Mouse (Mus musculus): ENCODE measurements around the gene Ankrd54. TPM values are rescaled to one million over a fixed set of nuclear protein-coding genes. Genes with fewer than 3 reads are reported as not detected.
A peak's percentile ranks its signal among the peaks of the same experiment; 100 is the strongest.

Gene Ankrd54
- polyA plus RNA-seq, 1 experiment from 2014 or later = 56.3 TPM

DNA sequence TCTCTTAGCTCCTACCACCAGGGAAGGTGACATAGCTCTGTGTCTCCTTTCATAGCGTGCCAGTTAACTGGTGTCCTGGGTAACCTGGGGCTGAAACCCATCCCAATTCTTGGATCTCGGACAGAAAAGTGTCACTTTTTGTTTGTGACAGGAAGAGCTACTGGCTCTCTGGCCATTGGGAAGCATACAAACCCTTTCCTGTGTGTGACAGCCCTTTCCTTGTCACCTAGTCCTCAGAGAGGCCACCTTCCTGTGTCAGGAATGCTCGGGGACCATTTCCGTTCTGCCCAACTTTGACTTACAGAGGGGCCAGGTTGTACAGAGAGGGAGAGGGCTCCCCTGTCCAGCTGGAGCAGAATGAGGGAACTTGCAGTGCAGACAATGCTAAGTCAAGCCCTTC, 36.8 kb upstream of the Ankrd54 start:
- Histone ChIP-seq H3K27me3 (no peaks in the 10 kb centered on the region), H3K4me1 (peaks cover 38% of the 10 kb centered on the region), H3K9ac (no peak overlapping the region), H3K4me2 (0 out of 2 replicates have a peak overlapping the region, but pooled peaks have one; percentile 10), H3K9me3 (replicated peaks) (no peaks in the 10 kb centered on the region), H3K27ac (peak overlapping the region; percentile 82), H3K36me3 (peaks cover 20% of the 10 kb centered on the region), H3K4me3 (replicated peaks) (no peak overlapping the region)
- 62% methylated on average over 4 of the region's 4 CpGs for WGBS
- 0 out of 2 replicates have a peak, but pooled peaks have one; percentile 28 for ATAC-seq (replicated peaks; ENCODE audit: low FRiP score)

DNA sequence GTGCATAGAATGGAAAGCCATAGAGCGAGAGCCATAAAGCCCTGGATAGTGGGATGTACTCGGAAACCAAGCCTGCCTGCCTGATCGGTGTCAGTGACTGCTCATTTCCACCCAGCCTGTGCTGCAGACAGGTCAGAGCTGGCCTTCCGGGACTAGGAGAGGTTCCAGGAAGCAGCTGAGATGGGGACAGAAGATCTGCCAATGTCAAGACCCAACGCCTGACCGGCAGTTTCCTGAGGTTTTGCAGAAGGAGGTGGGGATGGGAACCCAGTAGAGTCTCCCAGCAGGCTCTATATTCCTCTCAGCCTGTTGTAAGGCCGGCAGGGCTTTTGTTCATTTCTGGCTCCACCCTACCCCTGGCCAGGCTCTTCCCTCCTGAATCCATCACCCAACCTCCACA, 36.2 kb upstream of the Ankrd54 start:
- whole genome bisulfite sequencing = 46% methylated on average over 7 of the region's 7 CpGs
- peak; percentile 20; the same call in 1 of the 2 replicates for ATAC-seq (replicated peaks; ENCODE audit: low FRiP score)
- Histone ChIP-seq H3K27me3 (no peaks in the 10 kb centered on the region), H3K4me2 (no peak overlapping the region), H3K9ac (no peak overlapping the region), H3K4me3 (replicated peaks) (no peak overlapping the region), H3K4me1 (peaks cover 38% of the 10 kb centered on the region), H3K27ac (peak overlapping the region; percentile 82), H3K9me3 (replicated peaks) (no peaks in the 10 kb centered on the region), H3K36me3 (peaks cover 26% of the 10 kb centered on the region)

DNA sequence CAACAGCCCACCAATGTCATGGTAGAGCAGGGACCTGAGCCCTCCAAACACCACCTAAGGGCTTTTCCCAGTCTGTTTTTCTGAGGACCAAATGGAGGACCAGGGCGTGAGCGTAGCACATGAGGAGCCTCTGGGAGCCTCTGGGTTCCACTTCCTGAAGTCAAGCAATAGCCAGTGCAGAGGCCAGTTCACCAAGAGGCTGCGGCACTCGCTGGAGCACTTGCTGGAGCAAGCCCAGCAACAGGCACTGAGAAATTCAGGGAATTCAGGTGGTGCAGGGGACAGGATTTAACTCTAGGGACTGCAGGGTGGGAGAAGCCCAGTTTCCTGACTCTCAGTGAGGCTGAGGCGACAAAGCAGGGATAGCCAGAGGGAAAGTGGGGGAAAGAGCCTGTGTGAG, 35.5 kb upstream of the Ankrd54 start:
- Histone ChIP-seq H3K27ac (peak overlapping the region; percentile 82), H3K36me3 (peaks cover 32% of the 10 kb centered on the region), H3K9me3 (replicated peaks) (no peaks in the 10 kb centered on the region), H3K4me2 (no peak overlapping the region), H3K27me3 (no peaks in the 10 kb centered on the region), H3K4me3 (replicated peaks) (no peak overlapping the region), H3K4me1 (peaks cover 40% of the 10 kb centered on the region), H3K9ac (no peak overlapping the region)
- WGBS = 62% methylated on average over 5 of the region's 5 CpGs
- ATAC-seq (replicated peaks; ENCODE audit: low FRiP score) = no peak

DNA sequence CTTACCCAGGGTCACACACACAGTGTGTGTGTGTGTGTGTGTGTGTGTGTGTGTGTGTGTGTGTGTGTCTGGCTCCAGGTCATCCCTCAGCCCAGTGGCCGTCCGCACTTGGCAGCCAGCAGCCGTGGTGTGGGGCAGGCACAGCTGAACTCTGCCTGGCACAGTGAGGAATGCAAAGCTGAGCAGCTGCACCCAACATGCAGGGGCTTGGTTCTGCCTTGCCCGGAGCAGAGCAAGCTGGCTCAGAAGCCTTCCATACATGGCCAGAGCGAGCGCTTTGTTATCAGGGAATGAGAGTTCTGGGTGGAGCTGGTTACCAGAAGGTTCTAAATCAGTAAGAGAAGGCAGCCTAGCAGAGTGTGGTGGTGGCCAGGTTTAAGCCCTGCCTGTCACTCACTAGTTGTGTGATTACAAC, 34.9 kb upstream of the Ankrd54 start:
- no peak overlapping the region for H3K4me3 ChIP-seq (replicated peaks)
- H3K36me3 ChIP-seq = peaks cover 38% of the 10 kb centered on the region
- H3K4me1 ChIP-seq = peaks cover 40% of the 10 kb centered on the region
- 34% methylated on average over 6 of the region's 6 CpGs for WGBS
- H3K27ac ChIP-seq = peak overlapping the region; percentile 82
- H3K9me3 ChIP-seq (replicated peaks) = no peaks in the 10 kb centered on the region
- peak; percentile 37 for ATAC-seq (replicated peaks; ENCODE audit: low FRiP score)
- no peak overlapping the region; the same call in 1 of the 2 replicates for H3K4me2 ChIP-seq
- H3K27me3 ChIP-seq = no peaks in the 10 kb centered on the region
- H3K9ac ChIP-seq = no peak overlapping the region; the same call in 1 of the 2 replicates

DNA sequence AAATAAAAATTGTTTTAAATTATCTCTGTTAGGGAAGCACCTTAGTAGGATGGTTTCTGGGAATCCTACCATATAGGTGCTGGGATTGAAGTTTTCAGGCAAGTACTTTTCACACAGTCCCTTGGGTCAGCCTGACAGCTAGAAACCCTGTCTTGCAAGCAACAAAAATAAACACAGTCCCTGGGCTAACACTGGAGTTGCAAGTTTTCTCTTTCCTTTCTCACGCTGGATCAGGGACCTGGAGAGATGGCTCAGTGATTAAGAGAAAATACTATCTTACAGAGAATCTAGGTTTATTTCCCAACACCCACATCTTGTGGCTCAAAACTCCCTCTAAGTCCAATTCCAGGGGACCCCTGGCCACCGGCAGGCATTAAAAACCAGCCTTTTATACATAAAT, 34.4 kb upstream of the Ankrd54 start:
- no peaks in the 10 kb centered on the region for H3K9me3 ChIP-seq (replicated peaks)
- peaks cover 40% of the 10 kb centered on the region for H3K4me1 ChIP-seq
- peaks cover 43% of the 10 kb centered on the region for H3K36me3 ChIP-seq
- no peak overlapping the region; the same call in 1 of the 2 replicates for H3K9ac ChIP-seq
- no peak for ATAC-seq (replicated peaks; ENCODE audit: low FRiP score)
- H3K27me3 ChIP-seq = no peaks in the 10 kb centered on the region
- no peak overlapping the region for H3K4me3 ChIP-seq (replicated peaks)
- WGBS = 16% methylated on average over 2 of the region's 2 CpGs
- no peak overlapping the region; the same call in 1 of the 2 replicates for H3K4me2 ChIP-seq
- peak overlapping the region; percentile 82 for H3K27ac ChIP-seq

DNA sequence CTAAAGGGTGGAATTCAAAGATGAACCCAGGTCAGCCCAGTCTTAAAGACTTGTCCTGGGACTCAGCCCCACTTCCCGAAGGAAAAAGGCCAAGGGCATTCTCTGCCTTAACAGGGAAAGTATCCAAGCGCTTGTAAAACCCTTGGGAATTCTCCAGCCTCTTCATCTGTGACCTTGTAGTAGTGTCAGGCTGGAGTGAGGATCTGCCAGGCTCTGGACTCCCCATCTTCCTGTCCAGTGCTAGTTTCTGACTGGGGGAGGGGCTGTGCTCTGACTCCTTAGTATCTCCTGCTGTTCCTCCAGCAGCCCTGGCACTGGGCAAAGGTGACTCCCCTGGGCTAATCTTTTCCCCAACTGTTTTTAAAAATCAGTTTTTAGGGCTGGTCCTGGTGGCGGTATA, 33.9 kb upstream of the Ankrd54 start:
- no peak for ATAC-seq (replicated peaks; ENCODE audit: low FRiP score)
- H3K9me3 ChIP-seq (replicated peaks) = no peaks in the 10 kb centered on the region
- H3K4me1 ChIP-seq = peaks cover 40% of the 10 kb centered on the region
- H3K4me3 ChIP-seq (replicated peaks) = no peak overlapping the region
- no peak overlapping the region; the same call in 1 of the 2 replicates for H3K9ac ChIP-seq
- H3K27me3 ChIP-seq = no peaks in the 10 kb centered on the region
- peak overlapping the region; percentile 82 for H3K27ac ChIP-seq
- H3K4me2 ChIP-seq = no peak overlapping the region
- WGBS = 58% methylated on average over 3 of the region's 3 CpGs
- H3K36me3 ChIP-seq = peaks cover 49% of the 10 kb centered on the region

DNA sequence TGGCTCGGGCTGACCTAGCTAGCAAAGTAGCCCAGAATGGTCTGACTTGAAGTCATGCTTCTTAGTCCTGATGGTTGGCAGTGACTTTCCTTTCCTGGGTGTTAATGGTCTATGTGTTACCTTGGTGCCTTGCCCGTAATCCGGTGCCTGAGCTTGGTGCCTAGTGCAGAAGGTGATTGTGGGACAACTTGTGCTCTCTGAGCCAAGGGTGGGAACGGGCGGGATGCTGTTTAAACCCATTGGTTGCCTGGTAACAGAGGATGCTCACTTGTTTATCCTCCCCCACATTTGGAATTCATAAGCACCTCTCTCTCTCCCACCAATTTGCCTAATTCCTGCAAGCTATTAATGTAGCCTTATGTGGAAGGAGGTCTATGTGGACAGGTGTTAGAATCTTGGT, 32.8 kb upstream of the Ankrd54 start:
- Histone ChIP-seq H3K27ac (no peak overlapping the region), H3K9ac (no peak overlapping the region), H3K4me3 (replicated peaks) (no peak overlapping the region), H3K27me3 (no peaks in the 10 kb centered on the region), H3K9me3 (replicated peaks) (no peaks in the 10 kb centered on the region), H3K4me1 (peaks cover 40% of the 10 kb centered on the region), H3K4me2 (no peak overlapping the region), H3K36me3 (peaks cover 59% of the 10 kb centered on the region)
- 93% methylated on average over 5 of the region's 5 CpGs for WGBS
- no peak for ATAC-seq (replicated peaks; ENCODE audit: low FRiP score)

DNA sequence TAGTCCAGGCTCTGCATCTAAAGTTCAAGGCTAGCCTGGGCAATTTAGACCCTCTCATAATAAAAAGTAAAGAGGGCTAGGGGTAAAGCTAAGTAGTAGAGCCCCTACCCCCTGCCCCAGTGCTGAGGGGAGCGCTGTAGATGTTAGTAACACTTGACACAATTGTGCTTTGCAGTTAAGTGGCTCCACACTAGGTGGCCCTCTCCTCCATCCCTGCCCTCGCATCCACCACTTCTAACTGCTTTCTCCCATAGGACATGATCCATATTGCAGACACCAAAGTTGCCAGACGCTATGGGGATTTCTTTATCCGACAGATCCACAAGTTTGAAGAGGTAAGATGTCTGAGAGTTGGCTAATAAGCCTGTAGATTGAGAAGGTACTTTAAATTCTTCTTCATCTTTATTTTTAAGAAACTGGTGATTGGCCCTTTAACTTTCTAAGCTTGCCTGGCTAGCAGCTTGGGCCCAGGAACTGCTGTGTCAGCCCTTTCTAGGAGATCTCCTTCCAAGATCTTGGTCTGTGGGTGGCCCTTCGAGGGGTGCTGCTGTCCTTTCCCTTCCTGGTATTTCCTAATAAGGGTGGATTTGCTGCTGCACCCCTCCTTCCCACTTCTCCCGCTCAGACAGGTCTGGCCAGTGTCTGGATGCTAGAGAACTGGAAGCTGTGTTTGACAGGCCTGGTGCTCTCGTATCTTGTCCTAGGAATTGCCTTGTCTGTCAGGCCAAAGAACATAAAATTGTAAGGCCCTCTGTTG, 30.6 kb upstream of the Ankrd54 start:
- no peak overlapping the region for H3K9ac ChIP-seq
- no peak for ATAC-seq (replicated peaks; ENCODE audit: low FRiP score)
- peak overlapping the region; percentile 9; the same call in 1 of the 2 replicates for H3K27ac ChIP-seq
- H3K4me1 ChIP-seq = peaks cover 26% of the 10 kb centered on the region
- H3K36me3 ChIP-seq = peaks cover 82% of the 10 kb centered on the region
- H3K4me3 ChIP-seq (replicated peaks) = no peak overlapping the region
- no peaks in the 10 kb centered on the region for H3K9me3 ChIP-seq (replicated peaks)
- WGBS = 79% methylated on average over 7 of the region's 7 CpGs
- H3K27me3 ChIP-seq = no peaks in the 10 kb centered on the region
- no peak overlapping the region for H3K4me2 ChIP-seq

DNA sequence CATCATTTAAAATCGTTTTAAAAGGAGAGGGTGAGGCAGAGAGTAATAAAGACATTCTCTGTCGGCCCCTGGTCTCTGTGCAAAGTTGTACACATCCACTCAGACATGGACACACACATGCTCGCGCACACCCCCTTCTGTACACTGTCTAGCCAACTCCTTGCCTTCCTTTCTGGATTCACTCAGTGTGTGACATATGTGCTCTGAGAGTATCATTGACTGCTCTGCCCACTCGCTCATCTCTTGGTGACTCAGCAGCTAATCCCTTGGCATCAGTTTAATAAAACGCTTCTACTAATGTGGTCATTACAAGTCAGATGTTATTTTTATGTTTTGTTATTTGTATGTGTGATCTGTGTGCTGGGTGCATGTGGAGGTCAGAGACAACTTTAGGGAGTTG, 29.6 kb upstream of the Ankrd54 start:
- Histone ChIP-seq H3K36me3 (peaks cover 87% of the 10 kb centered on the region), H3K27me3 (no peaks in the 10 kb centered on the region), H3K9me3 (replicated peaks) (no peaks in the 10 kb centered on the region), H3K9ac (no peak overlapping the region), H3K4me1 (peaks cover 16% of the 10 kb centered on the region), H3K27ac (no peak overlapping the region), H3K4me2 (no peak overlapping the region), H3K4me3 (replicated peaks) (no peak overlapping the region)
- no peak for ATAC-seq (replicated peaks; ENCODE audit: low FRiP score)
- 88% methylated on average over 6 of the region's 6 CpGs for WGBS

DNA sequence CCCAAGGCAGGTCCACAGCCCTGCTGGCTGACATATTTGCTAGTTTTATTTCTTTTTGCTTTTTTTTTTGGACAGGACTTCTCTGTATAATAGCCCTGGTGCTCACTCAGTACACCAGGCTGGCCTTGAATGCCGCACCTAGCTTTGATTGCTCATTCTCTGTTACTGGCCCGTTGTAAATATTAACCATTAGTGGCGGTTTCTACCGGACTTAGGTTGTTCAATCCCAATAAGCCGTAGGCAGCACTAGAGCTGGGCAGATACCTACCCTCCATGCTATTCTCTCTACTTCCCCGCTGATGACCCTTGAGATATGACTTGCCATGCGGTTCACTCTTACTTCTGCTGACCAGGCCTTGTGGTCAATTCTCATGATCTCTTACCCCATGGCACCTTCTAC, 16.9 kb upstream of the Ankrd54 start:
- no peak overlapping the region for H3K4me3 ChIP-seq (replicated peaks)
- WGBS = 89% methylated on average over 7 of the region's 7 CpGs
- H3K27me3 ChIP-seq = no peaks in the 10 kb centered on the region
- ATAC-seq (replicated peaks; ENCODE audit: low FRiP score) = no peak
- H3K36me3 ChIP-seq = peaks cover 83% of the 10 kb centered on the region
- H3K27ac ChIP-seq = no peak overlapping the region
- H3K9me3 ChIP-seq (replicated peaks) = no peaks in the 10 kb centered on the region
- peaks cover 15% of the 10 kb centered on the region for H3K4me1 ChIP-seq
- no peak overlapping the region for H3K4me2 ChIP-seq
- no peak overlapping the region for H3K9ac ChIP-seq

DNA sequence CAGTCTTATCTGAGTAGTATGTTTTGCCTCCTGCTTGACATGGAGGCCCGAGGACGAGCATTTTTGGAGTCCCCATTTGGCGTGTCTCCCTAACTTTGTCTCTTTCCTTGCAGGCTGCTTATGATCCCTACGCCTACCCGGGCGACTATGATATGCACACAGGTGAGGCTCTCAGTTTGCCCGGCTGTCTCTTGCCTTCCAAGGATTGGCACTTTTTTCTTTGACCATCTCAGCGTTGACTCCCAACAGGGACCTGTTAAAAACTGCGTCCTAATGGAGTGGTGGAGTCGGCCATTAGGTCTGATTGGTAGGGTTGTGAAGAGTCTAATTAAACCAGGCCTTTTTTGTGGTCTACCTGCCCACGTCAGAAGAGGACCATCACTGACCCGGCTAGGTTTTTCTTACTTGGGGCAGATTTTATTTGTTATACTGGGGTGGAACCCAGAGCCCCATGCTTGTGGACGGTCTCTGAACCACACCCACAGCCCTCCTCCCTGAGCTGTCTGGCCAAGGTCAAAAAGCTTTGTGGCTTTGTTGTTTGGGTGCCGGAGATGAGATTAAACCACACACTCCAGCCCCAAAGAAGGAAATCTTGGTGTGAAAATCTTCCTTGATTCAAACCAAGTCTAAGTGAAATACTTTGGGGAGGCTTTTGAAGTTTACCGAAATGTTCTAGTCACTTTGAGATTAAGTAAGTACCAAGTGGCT, 13.1 kb upstream of the Ankrd54 start:
- no peak for ATAC-seq (replicated peaks; ENCODE audit: low FRiP score)
- no peaks in the 10 kb centered on the region for H3K9me3 ChIP-seq (replicated peaks)
- WGBS = 32% methylated on average over 15 of the region's 15 CpGs
- H3K27me3 ChIP-seq = no peaks in the 10 kb centered on the region
- H3K36me3 ChIP-seq = peaks cover 45% of the 10 kb centered on the region
- peak overlapping the region; percentile 76 for H3K4me2 ChIP-seq
- H3K4me3 ChIP-seq (replicated peaks) = peak overlapping the region; percentile 92
- peak overlapping the region; percentile 88 for H3K9ac ChIP-seq
- H3K27ac ChIP-seq = no peak overlapping the region
- peaks cover 20% of the 10 kb centered on the region for H3K4me1 ChIP-seq

DNA sequence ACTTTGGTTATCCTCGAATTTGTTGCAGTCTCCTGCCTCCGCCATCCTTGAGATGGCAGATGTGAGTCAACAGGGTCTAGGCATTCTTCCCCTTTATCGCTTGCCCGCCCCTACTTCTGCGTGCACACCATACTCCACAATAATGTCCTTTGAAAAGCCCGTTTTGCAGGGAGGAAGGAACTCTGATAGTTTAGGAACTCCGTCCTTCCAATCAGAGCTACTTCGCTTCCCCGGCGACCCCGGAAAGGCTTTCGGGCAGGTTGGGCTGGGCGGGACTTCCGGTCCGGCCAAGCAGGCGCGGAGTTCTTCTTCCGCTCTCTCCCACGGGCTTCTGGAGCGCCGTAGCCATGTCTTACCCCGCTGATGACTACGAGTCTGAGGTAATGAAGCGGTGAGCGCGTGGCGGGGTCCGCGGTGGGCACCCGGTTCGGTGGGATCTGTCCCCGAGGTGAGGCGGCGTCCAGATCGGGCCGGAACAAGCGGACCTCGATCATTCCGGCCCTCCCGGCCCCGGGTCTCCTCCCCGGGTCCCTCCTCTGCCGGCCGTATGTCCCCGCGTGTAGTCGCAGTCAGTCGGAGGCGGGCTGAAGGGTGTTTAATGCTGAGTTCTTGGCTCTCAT, 12.3 kb upstream of the Ankrd54 start, which contains the start of gene Eif3l:
Eif3l (plus strand) TSS at position 267 of the 620 bp plus-strand sequence.
- Histone ChIP-seq H3K4me3 (replicated peaks) (peak within 1 kb of the TSS; percentile 92), H3K27me3 (no peaks in the 10 kb centered on the region), H3K36me3 (peaks cover 39% of the 10 kb centered on the region), H3K9ac (peak within 1 kb of the TSS; percentile 88), H3K4me2 (peak within 1 kb of the TSS; percentile 76), H3K9me3 (replicated peaks) (no peaks in the 10 kb centered on the region), H3K4me1 (peaks cover 20% of the 10 kb centered on the region), H3K27ac (peak within 1 kb of the TSS; percentile 93)
- peak; percentile 84 for ATAC-seq (replicated peaks; ENCODE audit: low FRiP score)
- WGBS = under 1% methylated on average over 49 of the region's 49 CpGs
